Mouse (Mus musculus) embryonic fibroblast, embryonic 13.5 days (primary cell): ENCODE data around the gene Tomm70a.

Experiments used
- CTCF ChIP-seq: IDR thresholded peaks from 2 replicates; pipeline ENCODE4 v1.5.1; 2011; ENCODE audit warnings: mild to moderate bottlenecking, control low read depth, low read length, moderate library complexity, borderline replicate concordance; ENCODE audit not compliant: insufficient read depth
- POLR2A ChIP-seq: IDR thresholded peaks from 2 replicates; pipeline ENCODE4 v1.6.1; 2011; ENCODE audit warnings: low read depth, mild to moderate bottlenecking, control low read depth, low read length, moderate library complexity

DNA sequence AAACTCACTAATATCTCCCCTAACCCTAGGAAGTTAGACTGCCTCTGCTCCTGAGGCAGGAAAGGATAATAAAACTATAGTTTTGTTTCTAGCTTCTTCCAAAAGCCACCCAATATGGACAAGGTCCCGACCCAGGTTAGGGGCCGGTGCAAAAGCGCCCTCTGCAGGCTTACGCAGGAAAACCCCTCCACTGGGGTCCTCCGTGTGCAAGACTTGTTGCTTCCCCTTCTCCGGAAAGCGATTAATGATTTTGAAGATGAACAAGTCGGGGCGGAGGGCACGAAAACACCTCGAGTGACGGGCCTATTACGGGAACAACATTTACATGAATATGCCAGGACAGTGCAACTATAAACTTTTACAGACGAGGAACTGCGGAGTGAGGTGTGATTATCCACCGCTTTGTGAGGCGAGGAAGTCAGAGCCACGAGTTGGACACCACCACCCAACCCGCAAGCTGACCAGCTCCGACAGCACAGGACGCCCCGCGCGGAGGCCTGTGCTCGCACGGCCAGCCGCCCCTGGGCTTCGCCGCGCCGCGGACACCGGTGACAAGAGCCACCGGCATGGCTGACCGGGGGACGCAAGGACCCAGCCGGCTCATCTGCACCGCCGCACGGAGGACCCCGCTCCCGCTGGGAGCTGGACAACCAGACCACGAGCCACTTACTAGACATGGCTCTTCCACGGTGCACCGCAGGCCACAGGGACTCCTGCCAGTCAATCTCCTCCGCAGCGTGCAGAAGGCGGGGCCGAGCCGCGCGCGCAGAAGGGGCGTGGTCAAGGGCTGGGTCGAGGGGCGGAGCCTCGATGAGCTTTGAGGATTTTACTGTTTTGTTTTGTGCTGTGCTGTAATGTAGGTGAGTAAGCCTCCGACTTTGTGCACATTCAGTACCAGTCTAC lies 45.4 kb downstream of the Tomm70a start, which contains the start of gene Nit2:
- TF ChIP-seq CTCF (peak; percentile 38; the same call in 1 of the 2 replicates), POLR2A (peak; percentile 92)
